8 mouse cellular contexts compared by ENCODE assay signal in the genomic region with DNA sequence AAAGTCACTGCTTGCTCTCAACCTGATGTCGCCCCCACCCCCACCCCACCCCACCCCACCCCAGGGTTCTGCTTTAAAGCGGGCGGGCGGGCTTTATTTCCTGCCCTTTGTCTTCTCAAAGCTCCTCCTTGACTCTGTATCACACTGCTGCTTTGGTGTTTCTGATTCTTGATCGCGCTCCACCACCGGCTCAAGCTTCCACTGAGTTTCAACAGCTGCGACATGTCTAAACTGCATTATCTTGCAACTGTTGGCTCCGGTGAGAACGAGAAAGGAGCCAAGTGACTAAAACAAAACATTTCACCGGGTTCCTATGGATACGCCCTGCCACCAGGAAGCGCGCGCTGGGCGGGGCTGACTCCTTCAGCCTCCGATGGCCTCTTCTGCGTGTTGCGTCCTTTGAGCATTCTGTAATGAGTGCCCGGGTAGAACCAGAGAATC. TPM values are rescaled to one million over a fixed set of nuclear protein-coding genes. Genes with fewer than 3 reads are reported as not detected.
A peak's percentile ranks its signal among the peaks of the same experiment; 100 is the strongest.
DNase-seq lines count a peak whose midpoint lies in the region; ATAC-seq and TF ChIP-seq lines count a peak whose summit lies in the region.

No protein-coding gene starts in this region.

- ATAC-seq in common myeloid progenitor, adult 5-6 weeks (replicated peaks; ENCODE audit: low read depth, poor library complexity, severe bottlenecking): peak; percentile 97
- ATAC-seq in hindbrain, postnatal 0 days: peak; percentile 89
- ATAC-seq in limb, embryonic 15.5 days (ENCODE audit: insufficient number of reproducible peaks, low FRiP score, low TSS enrichment, low read depth): 0 out of 2 replicates have a peak, but pooled peaks have one; percentile 44
- peak; percentile 88 for ATAC-seq in midbrain, embryonic 14.5 days (ENCODE audit: low FRiP score, low TSS enrichment)

- no peaks in the 10 kb centered on the region for H3K36me3 ChIP-seq in hindbrain, postnatal 0 days (ENCODE audit: insufficient read depth, low read length)
- H3K36me3 ChIP-seq in limb, embryonic 15.5 days: no peaks in the 10 kb centered on the region
- H3K36me3 ChIP-seq in midbrain, embryonic 14.5 days (ENCODE audit: control insufficient read depth, insufficient read depth, low read length): no peaks in the 10 kb centered on the region

- H3K4me3 ChIP-seq in hindbrain, postnatal 0 days (ENCODE audit: low read length): peak overlapping the region; percentile 43
- peak overlapping the region; percentile 50 for H3K4me3 ChIP-seq in limb, embryonic 15.5 days
- peak overlapping the region; percentile 50 for H3K4me3 ChIP-seq in midbrain, embryonic 14.5 days (replicated peaks; ENCODE audit: low read depth, low read length)

- H3K9me3 ChIP-seq in hindbrain, postnatal 0 days (ENCODE audit: low read length): no peaks in the 10 kb centered on the region
- H3K9me3 ChIP-seq in limb, embryonic 15.5 days: no peaks in the 10 kb centered on the region
- H3K9me3 ChIP-seq in midbrain, embryonic 14.5 days (ENCODE audit: control insufficient read depth, low read length): no peaks in the 10 kb centered on the region

- under 1% methylated on average over 20 of the region's 20 CpGs for WGBS in hindbrain, postnatal 0 days
- WGBS in limb, embryonic 15.5 days: under 1% methylated on average over 20 of the region's 20 CpGs
- WGBS in midbrain, embryonic 14.5 days: under 1% methylated on average over 20 of the region's 20 CpGs

- TF ChIP-seq CTCF in hindbrain, postnatal 0 days (IDR thresholded peaks at IDR 0.05; ENCODE audit: low read depth): no peak

- no peaks in the 10 kb centered on the region for H3K27me3 ChIP-seq in hindbrain, postnatal 0 days (ENCODE audit: insufficient read depth, low read length)
- no peaks in the 10 kb centered on the region for H3K27me3 ChIP-seq in limb, embryonic 15.5 days
- no peaks in the 10 kb centered on the region for H3K27me3 ChIP-seq in midbrain, embryonic 14.5 days (ENCODE audit: control insufficient read depth, insufficient read depth, low read length)

- H3K9ac ChIP-seq in hindbrain, postnatal 0 days (replicated peaks; ENCODE audit: low read length): peak overlapping the region; percentile 45
- H3K9ac ChIP-seq in limb, embryonic 15.5 days: 0 out of 2 replicates have a peak overlapping the region, but pooled peaks have one; percentile 26
- peak overlapping the region; percentile 51 for H3K9ac ChIP-seq in midbrain, embryonic 14.5 days (replicated peaks; ENCODE audit: low read length)

- H3K4me2 ChIP-seq in hindbrain, postnatal 0 days (ENCODE audit: low read depth, low read length): peak overlapping the region; percentile 67
- peak overlapping the region; percentile 79 for H3K4me2 ChIP-seq in limb, embryonic 15.5 days
- peak overlapping the region; percentile 83 for H3K4me2 ChIP-seq in midbrain, embryonic 14.5 days (ENCODE audit: low read length)

- DNase-seq in urinary bladder, adult 18-20 months (ENCODE audit: low spot score in 2 of 2): peak; percentile 61 to 70
- no peak for DNase-seq in urinary bladder, postnatal 10 days (ENCODE audit: low spot score)
- DNase-seq in gastrocnemius, postnatal 10 days: peak; percentile 40
- DNase-seq in hindbrain, postnatal 0 days (ENCODE audit: low spot score): peak; percentile 77
- DNase-seq in midbrain, embryonic 14.5 days: peak; percentile 85
- peak; percentile 50 to 74 for DNase-seq in spleen, postnatal 4 days (ENCODE audit: low spot score in 2 of 2)

- H3K27ac ChIP-seq in hindbrain, postnatal 0 days: peak overlapping the region; percentile 23
- H3K27ac ChIP-seq in limb, embryonic 15.5 days: peak overlapping the region; percentile 55
- H3K27ac ChIP-seq in midbrain, embryonic 14.5 days (replicated peaks; ENCODE audit: low read depth, low read length): peak overlapping the region; percentile 89

- no peaks in the 10 kb centered on the region for H3K4me1 ChIP-seq in hindbrain, postnatal 0 days (ENCODE audit: insufficient read depth, low read length)
- peaks cover 5% of the 10 kb centered on the region; the same call in 1 of the 2 replicates for H3K4me1 ChIP-seq in limb, embryonic 15.5 days
- no peaks in the 10 kb centered on the region for H3K4me1 ChIP-seq in midbrain, embryonic 14.5 days (ENCODE audit: control insufficient read depth, insufficient read depth, low read length)

RNA-seq across cellular contexts. Expression of gene Gpr180, which starts 43.2 kb away (rescaled TPM):
- total RNA-seq in common myeloid progenitor, adult 5-6 weeks (2017): 6.5 and 11.1 TPM in 2 replicates
- 10 to 100 TPM; 33.2 TPM for total RNA-seq in gastrocnemius, postnatal 10 days (2021)
- total RNA-seq in hindbrain, postnatal 0 days (2014; rRNA removed): 53.7 and 68.2 TPM in 2 replicates
- 50.1 and 50.4 TPM in 2 replicates for polyA plus RNA-seq in hindbrain, postnatal 0 days (2015; fragmentation: Nextera tagmentation; extraction: Ambion mirVana)
- polyA plus RNA-seq in limb, embryonic 15.5 days (2015; fragmentation: Nextera tagmentation; extraction: Ambion mirVana): 83.3 and 85.3 TPM in 2 replicates
- polyA plus RNA-seq in midbrain, embryonic 14.5 days (2014; fragmentation: Nextera tagmentation; extraction: Ambion mirVana): 33.4 and 38.8 TPM in 2 replicates

RNA-seq across cellular contexts. Expression of gene Tgds, which starts 47.6 kb away (rescaled TPM):
- total RNA-seq in common myeloid progenitor, adult 5-6 weeks (2017): 12.1 and 14.5 TPM in 2 replicates
- total RNA-seq in gastrocnemius, postnatal 10 days (2021): 10 to 100 TPM in 1 of 2 experiments, 1 to 10 TPM in 1; 9.7 to 12.6 TPM
- 8.1 and 10.0 TPM in 2 replicates for total RNA-seq in hindbrain, postnatal 0 days (2014; rRNA removed)
- 8.8 and 10.3 TPM in 2 replicates for polyA plus RNA-seq in hindbrain, postnatal 0 days (2015; fragmentation: Nextera tagmentation; extraction: Ambion mirVana)
- 36.8 and 36.9 TPM in 2 replicates for polyA plus RNA-seq in limb, embryonic 15.5 days (2015; fragmentation: Nextera tagmentation; extraction: Ambion mirVana)
- polyA plus RNA-seq in midbrain, embryonic 14.5 days (2014; fragmentation: Nextera tagmentation; extraction: Ambion mirVana): 17.9 and 21.8 TPM in 2 replicates

RNA-seq across cellular contexts. Expression of gene Sox21, which starts 56.7 kb away (rescaled TPM):
- total RNA-seq in common myeloid progenitor, adult 5-6 weeks (2017): not detected in 2 replicates
- total RNA-seq in gastrocnemius, postnatal 10 days (2021): not detected
- 15.9 and 20.1 TPM in 2 replicates for total RNA-seq in hindbrain, postnatal 0 days (2014; rRNA removed)
- polyA plus RNA-seq in hindbrain, postnatal 0 days (2015; fragmentation: Nextera tagmentation; extraction: Ambion mirVana): 4.1 TPM in 2 replicates
- 0.32 and 0.56 TPM in 2 replicates for polyA plus RNA-seq in limb, embryonic 15.5 days (2015; fragmentation: Nextera tagmentation; extraction: Ambion mirVana)
- polyA plus RNA-seq in midbrain, embryonic 14.5 days (2014; fragmentation: Nextera tagmentation; extraction: Ambion mirVana): 18.4 and 22.2 TPM in 2 replicates

Comparison
In these comparisons a context has a peak if more than half of its experiments do, and no peak if none do; other contexts are left out.
1. ATAC-seq: peak in every context shown above with its lines; median percentile 97 in common myeloid progenitor, adult 5-6 weeks; 89 in hindbrain, postnatal 0 days; 88 in midbrain, embryonic 14.5 days; 44 in limb, embryonic 15.5 days.
2. H3K27ac ChIP-seq: peak in every context shown above with its lines; median percentile 89 in midbrain, embryonic 14.5 days; 55 in limb, embryonic 15.5 days; 23 in hindbrain, postnatal 0 days.
3. RNA of gene Sox21, which starts 56.7 kb away (total RNA-seq): 15.9 to 20.1 TPM in hindbrain, postnatal 0 days; not detected in gastrocnemius, postnatal 10 days and not detected in common myeloid progenitor, adult 5-6 weeks; every median in the first group is over 10 times any median in the second.
4. Peak in every context shown above with its lines, with median percentiles within 50 percentile points of each other: H3K4me2 ChIP-seq, H3K4me3 ChIP-seq and H3K9ac ChIP-seq.